Mouse (Mus musculus): Measurements from ENCODE around the gene Slc6a4. TPM values are rescaled to one million over a fixed set of nuclear protein-coding genes. Genes with fewer than 3 reads are reported as not detected.

The Slc6a4 gene
- 34.2 TPM for polyA plus RNA-seq (2014; fragmentation: Illumina TruSeq; extraction: RNeasy Lipid Tissue Mini Kit (QIAGEN cat#74804); ENCODE audit: low replicate concordance)

DNA sequence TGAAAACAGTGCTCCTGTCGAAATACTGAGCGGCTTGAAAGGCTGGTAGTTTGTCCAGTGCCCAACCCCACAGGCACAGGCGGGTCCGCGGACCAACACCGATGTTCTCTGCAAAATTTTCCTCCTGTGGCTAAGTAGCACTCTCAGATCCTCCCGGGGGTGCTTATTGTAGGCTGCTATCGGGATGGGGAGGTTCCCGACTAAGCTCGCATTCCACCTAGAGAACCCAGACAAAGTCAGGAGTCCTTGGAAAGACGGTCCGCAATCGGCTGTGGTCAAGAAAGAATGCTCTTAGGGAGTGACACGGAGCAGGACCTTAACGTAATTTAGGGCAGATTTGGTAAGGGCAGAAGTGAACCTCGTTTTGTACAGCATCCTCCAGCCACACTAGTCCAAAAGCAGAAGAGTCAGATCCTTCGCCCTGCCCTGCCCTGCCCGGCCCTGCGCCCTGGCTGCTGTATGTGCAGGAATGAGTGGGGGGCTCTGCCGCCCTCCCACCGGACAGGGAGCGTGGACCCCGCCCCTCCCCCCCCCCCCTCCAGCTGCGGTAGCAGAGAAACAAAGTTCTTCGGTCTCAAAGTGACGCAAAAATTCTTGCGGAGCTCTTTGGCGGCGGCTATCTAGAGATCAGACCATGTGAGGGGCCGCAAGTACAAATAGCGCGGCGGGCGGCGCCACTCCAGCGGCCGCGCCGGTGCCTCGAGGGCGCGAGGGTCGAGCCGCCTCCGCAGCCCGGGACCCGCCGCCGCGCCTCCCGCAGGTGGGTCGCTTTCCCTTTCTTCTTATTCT lies at the start of gene Slc6a4:
Gene Slc6a4 (plus strand): TSS at position 688 of the 789 bp plus-strand sequence.

GRCm38 (mm10) chr11:77078273-77079134 lies 80.1 kb downstream of the Slc6a4 start, which contains the start of gene Nsrp1:
Gene Nsrp1 (minus strand): TSS chr11:77078435.

Other genes starting within 250 kb of the Slc6a4 start
- gene Gosr1, start 235.0 kb upstream of the Slc6a4 start, polyA plus RNA-seq (2014; fragmentation: Illumina TruSeq; extraction: RNeasy Lipid Tissue Mini Kit (QIAGEN cat#74804); ENCODE audit: low replicate concordance) = 40.4 TPM
- 62.9 TPM for gene Cpd, start 151.6 kb upstream of the Slc6a4 start, polyA plus RNA-seq (2014; fragmentation: Illumina TruSeq; extraction: RNeasy Lipid Tissue Mini Kit (QIAGEN cat#74804); ENCODE audit: low replicate concordance)
- 8.1 TPM for gene Tmigd1, start 96.4 kb upstream of the Slc6a4 start, polyA plus RNA-seq (2014; fragmentation: Illumina TruSeq; extraction: RNeasy Lipid Tissue Mini Kit (QIAGEN cat#74804); ENCODE audit: low replicate concordance)
- gene Blmh, start 73.8 kb upstream of the Slc6a4 start, polyA plus RNA-seq (2014; fragmentation: Illumina TruSeq; extraction: RNeasy Lipid Tissue Mini Kit (QIAGEN cat#74804); ENCODE audit: low replicate concordance) = 87.9 TPM
- 29.5 TPM for gene Nsrp1, start 79.8 kb downstream of the Slc6a4 start, polyA plus RNA-seq (2014; fragmentation: Illumina TruSeq; extraction: RNeasy Lipid Tissue Mini Kit (QIAGEN cat#74804); ENCODE audit: low replicate concordance)
- 1.9 TPM for gene Efcab5, start 190.4 kb downstream of the Slc6a4 start, polyA plus RNA-seq (2014; fragmentation: Illumina TruSeq; extraction: RNeasy Lipid Tissue Mini Kit (QIAGEN cat#74804); ENCODE audit: low replicate concordance)
- 11.7 TPM for gene Ssh2, start 217.7 kb downstream of the Slc6a4 start, polyA plus RNA-seq (2014; fragmentation: Illumina TruSeq; extraction: RNeasy Lipid Tissue Mini Kit (QIAGEN cat#74804); ENCODE audit: low replicate concordance)

Measured in small intestine, adult 10 weeks (tissue).